Mouse (Mus musculus): Measurements from ENCODE around the gene Luc7l2. TPM values are rescaled to one million over a fixed set of nuclear protein-coding genes. Genes with fewer than 3 reads are reported as not detected.
"Not testable (repeated sequence)": the region's sequence is repeated elsewhere in the genome, so short reads cannot be mapped to it uniquely, and the experiment has no call there.

Luc7l2 gene
- polyA plus RNA-seq, 1 experiment from 2014 or later = 36.1 TPM

- over 99% methylated on average over 4 of the region's 5 CpGs for WGBS
- H3K27ac ChIP-seq (replicated peaks); H3K9me3 ChIP-seq (replicated peaks); H3K4me1 ChIP-seq; H3K4me3 ChIP-seq; DNase-seq (ENCODE audit: low spot score); H3K27me3 ChIP-seq (ENCODE audit: low read depth, poor library complexity, severe bottlenecking): not testable (repeated sequence)
- H3K36me3 ChIP-seq = peaks cover 13% of the 10 kb centered on the region
Measured at GRCm38 (mm10) chr6:38544141-38544540, 7.0 kb upstream of the Luc7l2 start.

GRCm38 (mm10) chr6:38547005-38547404, 4.1 kb upstream of the Luc7l2 start:
- DNase-seq (ENCODE audit: low spot score); H3K27me3 ChIP-seq (ENCODE audit: low read depth, poor library complexity, severe bottlenecking); H3K4me3 ChIP-seq; H3K27ac ChIP-seq (replicated peaks); H3K9me3 ChIP-seq (replicated peaks); H3K4me1 ChIP-seq; H3K36me3 ChIP-seq: not testable (repeated sequence)
- 92% methylated on average over 2 of the region's 2 CpGs for WGBS

GRCm38 (mm10) chr6:38547707-38548106, 3.4 kb upstream of the Luc7l2 start:
- Histone ChIP-seq H3K27me3 (ENCODE audit: low read depth, poor library complexity, severe bottlenecking) (no peaks in the 10 kb centered on the region), H3K36me3 (no peaks in the 10 kb centered on the region), H3K27ac (replicated peaks) (no peak overlapping the region), H3K4me1 (peaks cover 8% of the 10 kb centered on the region), H3K4me3 (no peak overlapping the region), H3K9me3 (replicated peaks) (no peaks in the 10 kb centered on the region)
- WGBS = 89% methylated on average over 1 of the region's 1 CpGs
- no peak for DNase-seq (ENCODE audit: low spot score)

GRCm38 (mm10) chr6:38548595-38548994, 2.5 kb upstream of the Luc7l2 start:
- H3K9me3 ChIP-seq (replicated peaks); H3K4me3 ChIP-seq; H3K27ac ChIP-seq (replicated peaks); DNase-seq (ENCODE audit: low spot score); H3K36me3 ChIP-seq; H3K27me3 ChIP-seq (ENCODE audit: low read depth, poor library complexity, severe bottlenecking): not testable (repeated sequence)
- peaks cover 15% of the 10 kb centered on the region for H3K4me1 ChIP-seq
- 93% methylated on average over 7 of the region's 7 CpGs for WGBS

- 85% methylated on average over 6 of the region's 6 CpGs for WGBS
- DNase-seq (ENCODE audit: low spot score); H3K9me3 ChIP-seq (replicated peaks); H3K27me3 ChIP-seq (ENCODE audit: low read depth, poor library complexity, severe bottlenecking); H3K36me3 ChIP-seq: not testable (repeated sequence)
- H3K27ac ChIP-seq (replicated peaks) = peak overlapping the region; percentile 99; the same call in 1 of the 2 replicates
- peak overlapping the region; percentile 89 for H3K4me3 ChIP-seq
- H3K4me1 ChIP-seq = peaks cover 26% of the 10 kb centered on the region
Measured at GRCm38 (mm10) chr6:38549840-38550239, 1.3 kb upstream of the Luc7l2 start.

GRCm38 (mm10) chr6:38550250-38551061, 678 bp upstream of the Luc7l2 start:
- Histone ChIP-seq H3K27me3 (ENCODE audit: low read depth, poor library complexity, severe bottlenecking) (no peaks in the 10 kb centered on the region), H3K27ac (replicated peaks) (peak overlapping the region; percentile 99), H3K4me1 (peaks cover 26% of the 10 kb centered on the region), H3K9me3 (replicated peaks) (no peaks in the 10 kb centered on the region), H3K36me3 (peaks cover 15% of the 10 kb centered on the region), H3K4me3 (peak overlapping the region; percentile 89)
- DNase-seq (ENCODE audit: low spot score) = no peak
- WGBS = 10% methylated on average over 28 of the region's 28 CpGs

- Histone ChIP-seq H3K4me3 (peak overlapping the region; percentile 89), H3K27ac (replicated peaks) (peak overlapping the region; percentile 99), H3K36me3 (peaks cover 31% of the 10 kb centered on the region), H3K9me3 (replicated peaks) (no peaks in the 10 kb centered on the region), H3K27me3 (ENCODE audit: low read depth, poor library complexity, severe bottlenecking) (no peaks in the 10 kb centered on the region), H3K4me1 (peaks cover 29% of the 10 kb centered on the region)
- peak; percentile 99 for DNase-seq (ENCODE audit: low spot score)
- WGBS = under 1% methylated on average over 32 of the region's 32 CpGs
Measured at GRCm38 (mm10) chr6:38551989-38552635, 978 bp downstream of the Luc7l2 start.

GRCm38 (mm10) chr6:38552636-38553000, 1.5 kb downstream of the Luc7l2 start:
- H3K27me3 ChIP-seq (ENCODE audit: low read depth, poor library complexity, severe bottlenecking) = no peaks in the 10 kb centered on the region
- H3K27ac ChIP-seq (replicated peaks) = peak overlapping the region; percentile 99
- DNase-seq (ENCODE audit: low spot score) = no peak
- H3K36me3 ChIP-seq = peaks cover 36% of the 10 kb centered on the region
- WGBS = 34% methylated on average over 5 of the region's 5 CpGs
- peaks cover 29% of the 10 kb centered on the region for H3K4me1 ChIP-seq
- H3K9me3 ChIP-seq (replicated peaks) = no peaks in the 10 kb centered on the region
- peak overlapping the region; percentile 89 for H3K4me3 ChIP-seq

- H3K27ac ChIP-seq (replicated peaks) = no peak overlapping the region
- no peak for DNase-seq (ENCODE audit: low spot score)
- no peaks in the 10 kb centered on the region for H3K27me3 ChIP-seq (ENCODE audit: low read depth, poor library complexity, severe bottlenecking)
- H3K4me1 ChIP-seq = no peaks in the 10 kb centered on the region
- H3K9me3 ChIP-seq (replicated peaks) = no peaks in the 10 kb centered on the region
- 82% methylated on average over 2 of the region's 2 CpGs for WGBS
- H3K4me3 ChIP-seq = no peak overlapping the region
- H3K36me3 ChIP-seq = peaks cover 97% of the 10 kb centered on the region
Measured at GRCm38 (mm10) chr6:38576096-38576495, 25.0 kb downstream of the Luc7l2 start.

- Histone ChIP-seq H3K4me1 (no peaks in the 10 kb centered on the region), H3K27me3 (ENCODE audit: low read depth, poor library complexity, severe bottlenecking) (no peaks in the 10 kb centered on the region), H3K36me3 (peaks cover 90% of the 10 kb centered on the region), H3K27ac (replicated peaks) (no peak overlapping the region), H3K9me3 (replicated peaks) (no peaks in the 10 kb centered on the region), H3K4me3 (no peak overlapping the region)
- WGBS = 95% methylated on average over 3 of the region's 3 CpGs
- DNase-seq (ENCODE audit: low spot score) = no peak
Measured at GRCm38 (mm10) chr6:38580112-38580857, 29.2 kb downstream of the Luc7l2 start.

GRCm38 (mm10) chr6:38581711-38582110, 30.6 kb downstream of the Luc7l2 start:
- 93% methylated on average over 3 of the region's 3 CpGs for WGBS
- no peak overlapping the region for H3K27ac ChIP-seq (replicated peaks)
- DNase-seq (ENCODE audit: low spot score) = no peak
- H3K9me3 ChIP-seq (replicated peaks) = no peaks in the 10 kb centered on the region
- no peaks in the 10 kb centered on the region for H3K27me3 ChIP-seq (ENCODE audit: low read depth, poor library complexity, severe bottlenecking)
- no peaks in the 10 kb centered on the region for H3K4me1 ChIP-seq
- peaks cover 91% of the 10 kb centered on the region for H3K36me3 ChIP-seq
- no peak overlapping the region for H3K4me3 ChIP-seq

GRCm38 (mm10) chr6:38597481-38597880, 46.3 kb downstream of the Luc7l2 start:
- Histone ChIP-seq H3K36me3 (peaks cover 95% of the 10 kb centered on the region), H3K4me1 (no peaks in the 10 kb centered on the region), H3K27me3 (ENCODE audit: low read depth, poor library complexity, severe bottlenecking) (no peaks in the 10 kb centered on the region), H3K27ac (replicated peaks) (no peak overlapping the region), H3K4me3 (no peak overlapping the region), H3K9me3 (replicated peaks) (no peaks in the 10 kb centered on the region)
- no peak for DNase-seq (ENCODE audit: low spot score)
- 91% methylated on average over 4 of the region's 4 CpGs for WGBS

- 89% methylated on average over 2 of the region's 2 CpGs for WGBS
- Histone ChIP-seq H3K4me3 (no peak overlapping the region), H3K27ac (replicated peaks) (no peak overlapping the region), H3K4me1 (no peaks in the 10 kb centered on the region), H3K27me3 (ENCODE audit: low read depth, poor library complexity, severe bottlenecking) (no peaks in the 10 kb centered on the region), H3K9me3 (replicated peaks) (no peaks in the 10 kb centered on the region), H3K36me3 (peaks cover 89% of the 10 kb centered on the region)
- no peak for DNase-seq (ENCODE audit: low spot score)
Measured at GRCm38 (mm10) chr6:38609892-38610291, 58.8 kb downstream of the Luc7l2 start.
